Mouse (Mus musculus) ES-E14 (cell line): ENCODE data around the gene Tlk1. TPM values are rescaled to one million over a fixed set of nuclear protein-coding genes. Genes with fewer than 3 reads are reported as not detected.

Experiments
- DNase-seq: peaks from one replicate; pipeline ENCODE4 v3.0.0-alpha.2; 2013; ENCODE audit warnings: low read depth, low spot score
- H3K27ac ChIP-seq: 2 replicates; pipeline ENCODE4 v1.5.1; 2012; ENCODE audit warnings: low read depth, mild to moderate bottlenecking, low read length, moderate library complexity, mixed read lengths; ENCODE audit not compliant: poor library complexity, insufficient read depth, severe bottlenecking
- H3K36me3 ChIP-seq: 2 replicates; pipeline ENCODE4 v1.6.1; 2012; ENCODE audit warnings: mild to moderate bottlenecking, low read length, moderate library complexity, mixed read lengths; ENCODE audit not compliant: control insufficient read depth, poor library complexity, insufficient read depth, severe bottlenecking
- H3K4me1 ChIP-seq, 2 experiments: fragments of 150-350 bp in 1 of 2; sonication (generic) in 1 of 2; 2 replicates each; pipeline ENCODE4 v1.6.1; 2012; ENCODE audit warnings: low read length in 2 of 2, mild to moderate bottlenecking in 1 of 2, mixed read lengths in 1 of 2; ENCODE audit not compliant: control insufficient read depth in 2 of 2, insufficient read depth in 2 of 2, poor library complexity in 1 of 2
- H3K4me3 ChIP-seq, 2 experiments: fragments of 150-350 bp in 1 of 2; sonication (generic) in 1 of 2; 2 replicates each; pipeline ENCODE4 v1.5.1; 2012; ENCODE audit warnings: low read length in 2 of 2, low read depth in 1 of 2, mild to moderate bottlenecking in 1 of 2, mixed read lengths in 1 of 2; ENCODE audit not compliant: insufficient read depth in 1 of 2, poor library complexity in 1 of 2, severe bottlenecking in 1 of 2
- H3K9ac ChIP-seq: 2 replicates; pipeline ENCODE4 v1.6.1; 2012; ENCODE audit warnings: low read depth, mild to moderate bottlenecking, low read length, mixed read lengths; ENCODE audit not compliant: poor library complexity, insufficient read depth, severe bottlenecking
- H3K9me3 ChIP-seq: fragments of 150-350 bp; sonication (generic); 2 replicates; pipeline ENCODE4 v1.6.1; 2012; ENCODE audit warnings: low read depth, mild to moderate bottlenecking, low read length; ENCODE audit not compliant: control insufficient read depth, insufficient read depth
- CHD2 ChIP-seq: IDR thresholded peaks from 2 replicates; pipeline ENCODE4 v1.6.1; 2014; ENCODE audit warnings: mild to moderate bottlenecking, low read depth, low read length, inconsistent platforms
- HCFC1 ChIP-seq: IDR thresholded peaks from 2 replicates; pipeline ENCODE4 v1.6.1; 2012; ENCODE audit warnings: low read length, inconsistent platforms, borderline replicate concordance; ENCODE audit not compliant: insufficient read depth
- MAFK ChIP-seq: IDR thresholded peaks from 2 replicates; pipeline ENCODE4 v1.6.1; 2014; ENCODE audit warnings: mild to moderate bottlenecking, low read depth, low read length, inconsistent platforms; ENCODE audit not compliant: insufficient read depth
- ZC3H11A ChIP-seq: IDR thresholded peaks from 2 replicates; pipeline ENCODE4 v1.6.1; 2012; ENCODE audit warnings: low read depth, mild to moderate bottlenecking, inconsistent platforms, low read length, borderline replicate concordance
- ZNF384 ChIP-seq: IDR thresholded peaks from 2 replicates; pipeline ENCODE4 v1.6.1; 2012; ENCODE audit warnings: low read depth, low read length, inconsistent platforms
- in situ Hi-C, 2 experiments: fragments of 600-800 bp; cut with MboI; formaldehyde crosslinking; loops; one replicate each; pipeline ENCODE4 v1.15.1; 2025; ENCODE audit warnings: low sequenced_read_pairs in 2 of 2, inconsistent platforms in 1 of 2; ENCODE audit not compliant: unreplicated experiment in 2 of 2
- total RNA-seq: library from RNA; depleted of rRNA; stranded (reverse); fragments of 300-350 nt; gene quantifications from 2 replicates; pipeline ENCODE4 v1.2.3, GENCODE M21; 2012; rRNA removed

Tlk1 gene
- total RNA-seq: 37.2 and 46.2 TPM in 2 replicates

GRCm38 (mm10) chr2:70825371-70826051 lies at the start of gene Tlk1:
TSS of gene Tlk1 (minus strand) at chr2:70825728.
- Histone ChIP-seq H3K4me1 (peaks cover 3 to 10% of the 10 kb centered on the region in 2 experiments; a peak in 3 of 4 replicates), H3K9ac (peak within 1 kb of the TSS; percentile 99), H3K36me3 (no peaks in the 10 kb centered on the region), H3K27ac (peak within 1 kb of the TSS; percentile 99), H3K4me3 (peak within 1 kb of the TSS; percentile 94 to 99), H3K9me3 (no peaks in the 10 kb centered on the region)
- no peak for TF ChIP-seq ZC3H11A
- TF ChIP-seq ZNF384: no peak
- TF ChIP-seq CHD2: no peak
- TF ChIP-seq HCFC1: no peak; the same call in 1 of the 2 replicates
- TF ChIP-seq MAFK: no peak
- DNase-seq: no peak
- in situ Hi-C loops: no loop called here

GRCm38 (mm10) chr2:70875129-70875528 lies 49.6 kb upstream of the Tlk1 start:
- H3K9me3 ChIP-seq: 0 out of 2 replicates have a peak, but pooled peaks cover 2% of the 10 kb centered on the region
- no peak for DNase-seq
- no peaks in the 10 kb centered on the region for H3K4me1 ChIP-seq
- no peak overlapping the region for H3K27ac ChIP-seq
- in situ Hi-C loops: no loop called here
- no peak overlapping the region for H3K4me3 ChIP-seq
- TF ChIP-seq ZNF384 (no peak), CHD2 (no peak), ZC3H11A (no peak), HCFC1 (no peak), MAFK (no peak)
- no peak overlapping the region for H3K9ac ChIP-seq
- no peaks in the 10 kb centered on the region for H3K36me3 ChIP-seq

GRCm38 (mm10) chr2:70873168-70873567 lies 47.6 kb upstream of the Tlk1 start:
- DNase-seq: no peak
- in situ Hi-C loops: no loop called here
- Histone ChIP-seq H3K4me3 (no peak overlapping the region), H3K9me3 (no peaks in the 10 kb centered on the region), H3K27ac (no peak overlapping the region), H3K36me3 (no peaks in the 10 kb centered on the region), H3K4me1 (no peaks in the 10 kb centered on the region), H3K9ac (no peak overlapping the region)
- no peak for TF ChIP-seq HCFC1
- TF ChIP-seq ZC3H11A: no peak
- TF ChIP-seq ZNF384: no peak
- TF ChIP-seq CHD2: no peak
- TF ChIP-seq MAFK: no peak

- no peaks in the 10 kb centered on the region for H3K9me3 ChIP-seq
- no peak overlapping the region for H3K9ac ChIP-seq
- in situ Hi-C loops: no loop called here
- H3K36me3 ChIP-seq: no peaks in the 10 kb centered on the region
- DNase-seq: no peak
- no peak overlapping the region for H3K4me3 ChIP-seq
- no peaks in the 10 kb centered on the region for H3K4me1 ChIP-seq
- H3K27ac ChIP-seq: no peak overlapping the region
- no peak for TF ChIP-seq ZNF384
- no peak for TF ChIP-seq HCFC1
- TF ChIP-seq ZC3H11A: no peak
- no peak for TF ChIP-seq CHD2
- no peak for TF ChIP-seq MAFK
Observed at GRCm38 (mm10) chr2:70871466-70872022, 46.0 kb upstream of the Tlk1 start.

GRCm38 (mm10) chr2:70870819-70871218 lies 45.3 kb upstream of the Tlk1 start:
- in situ Hi-C loops: no loop called here
- Histone ChIP-seq H3K36me3 (no peaks in the 10 kb centered on the region), H3K4me1 (no peaks in the 10 kb centered on the region), H3K9me3 (no peaks in the 10 kb centered on the region), H3K27ac (no peak overlapping the region), H3K4me3 (no peak overlapping the region), H3K9ac (no peak overlapping the region)
- TF ChIP-seq ZNF384 (no peak), MAFK (no peak), HCFC1 (no peak), CHD2 (no peak), ZC3H11A (no peak)
- DNase-seq: no peak
